Mouse (Mus musculus) ES-E14 (cell line): ENCODE results near the gene Ppm1n. TPM values are rescaled to one million over a fixed set of nuclear protein-coding genes. Genes with fewer than 3 reads are reported as not detected.

Experiments
- DNase-seq: peaks from one replicate; pipeline ENCODE4 v3.0.0-alpha.2; 2013; ENCODE audit warnings: low read depth, low spot score
- H3K27ac ChIP-seq: 2 replicates; pipeline ENCODE4 v1.5.1; 2012; ENCODE audit warnings: low read depth, mild to moderate bottlenecking, low read length, moderate library complexity, mixed read lengths; ENCODE audit not compliant: poor library complexity, insufficient read depth, severe bottlenecking
- H3K36me3 ChIP-seq: 2 replicates; pipeline ENCODE4 v1.6.1; 2012; ENCODE audit warnings: mild to moderate bottlenecking, low read length, moderate library complexity, mixed read lengths; ENCODE audit not compliant: control insufficient read depth, poor library complexity, insufficient read depth, severe bottlenecking
- H3K4me1 ChIP-seq, 2 experiments: fragments of 150-350 bp in 1 of 2; sonication (generic) in 1 of 2; 2 replicates each; pipeline ENCODE4 v1.6.1; 2012; ENCODE audit warnings: low read length in 2 of 2, mild to moderate bottlenecking in 1 of 2, mixed read lengths in 1 of 2; ENCODE audit not compliant: control insufficient read depth in 2 of 2, insufficient read depth in 2 of 2, poor library complexity in 1 of 2
- H3K4me3 ChIP-seq, 2 experiments: fragments of 150-350 bp in 1 of 2; sonication (generic) in 1 of 2; 2 replicates each; pipeline ENCODE4 v1.5.1; 2012; ENCODE audit warnings: low read length in 2 of 2, low read depth in 1 of 2, mild to moderate bottlenecking in 1 of 2, mixed read lengths in 1 of 2; ENCODE audit not compliant: insufficient read depth in 1 of 2, poor library complexity in 1 of 2, severe bottlenecking in 1 of 2
- H3K9ac ChIP-seq: 2 replicates; pipeline ENCODE4 v1.6.1; 2012; ENCODE audit warnings: low read depth, mild to moderate bottlenecking, low read length, mixed read lengths; ENCODE audit not compliant: poor library complexity, insufficient read depth, severe bottlenecking
- H3K9me3 ChIP-seq: fragments of 150-350 bp; sonication (generic); 2 replicates; pipeline ENCODE4 v1.6.1; 2012; ENCODE audit warnings: low read depth, mild to moderate bottlenecking, low read length; ENCODE audit not compliant: control insufficient read depth, insufficient read depth
- CHD2 ChIP-seq: IDR thresholded peaks from 2 replicates; pipeline ENCODE4 v1.6.1; 2014; ENCODE audit warnings: mild to moderate bottlenecking, low read depth, low read length, inconsistent platforms
- HCFC1 ChIP-seq: IDR thresholded peaks from 2 replicates; pipeline ENCODE4 v1.6.1; 2012; ENCODE audit warnings: low read length, inconsistent platforms, borderline replicate concordance; ENCODE audit not compliant: insufficient read depth
- MAFK ChIP-seq: IDR thresholded peaks from 2 replicates; pipeline ENCODE4 v1.6.1; 2014; ENCODE audit warnings: mild to moderate bottlenecking, low read depth, low read length, inconsistent platforms; ENCODE audit not compliant: insufficient read depth
- ZC3H11A ChIP-seq: IDR thresholded peaks from 2 replicates; pipeline ENCODE4 v1.6.1; 2012; ENCODE audit warnings: low read depth, mild to moderate bottlenecking, inconsistent platforms, low read length, borderline replicate concordance
- ZNF384 ChIP-seq: IDR thresholded peaks from 2 replicates; pipeline ENCODE4 v1.6.1; 2012; ENCODE audit warnings: low read depth, low read length, inconsistent platforms
- in situ Hi-C, 2 experiments: fragments of 600-800 bp; cut with MboI; formaldehyde crosslinking; loops; one replicate each; pipeline ENCODE4 v1.15.1; 2025; ENCODE audit warnings: low sequenced_read_pairs in 2 of 2, inconsistent platforms in 1 of 2; ENCODE audit not compliant: unreplicated experiment in 2 of 2
- total RNA-seq: library from RNA; depleted of rRNA; stranded (reverse); fragments of 300-350 nt; gene quantifications from 2 replicates; pipeline ENCODE4 v1.2.3, GENCODE M21; 2012

Ppm1n gene
- total RNA-seq, 1 experiment: 2.9 TPM

GRCm38 (mm10) chr7:19230899-19231298 lies 49.0 kb downstream of the Ppm1n start:
- TF ChIP-seq ZC3H11A (no peak), ZNF384 (no peak), HCFC1 (no peak), MAFK (no peak), CHD2 (no peak)
- Histone ChIP-seq H3K9ac (no peak overlapping the region), H3K4me1 (peaks cover 0 to 5% of the 10 kb centered on the region in 2 experiments; a peak in 1 of 4 replicates), H3K9me3 (no peaks in the 10 kb centered on the region), H3K4me3 (no peak overlapping the region), H3K27ac (no peak overlapping the region), H3K36me3 (peaks cover 2% of the 10 kb centered on the region; the same call in 1 of the 2 replicates)
- DNase-seq: no peak
- in situ Hi-C loops: no loop called here

- no peak overlapping the region for H3K9ac ChIP-seq
- in situ Hi-C loops: no loop called here
- H3K9me3 ChIP-seq: no peaks in the 10 kb centered on the region
- H3K27ac ChIP-seq: no peak overlapping the region
- peaks cover 0 to 7% of the 10 kb centered on the region in 2 experiments; a peak in 2 of 4 replicates for H3K4me1 ChIP-seq
- peaks cover 2% of the 10 kb centered on the region; the same call in 1 of the 2 replicates for H3K36me3 ChIP-seq
- TF ChIP-seq HCFC1 (no peak), ZC3H11A (no peak), MAFK (no peak), CHD2 (no peak), ZNF384 (no peak)
- no peak for DNase-seq
- no peak overlapping the region for H3K4me3 ChIP-seq
Measured at GRCm38 (mm10) chr7:19230041-19230580, 49.8 kb downstream of the Ppm1n start.

GRCm38 (mm10) chr7:19229404-19229803 lies 50.5 kb downstream of the Ppm1n start:
- H3K27ac ChIP-seq: no peak overlapping the region
- H3K36me3 ChIP-seq: peaks cover 2% of the 10 kb centered on the region; the same call in 1 of the 2 replicates
- peak overlapping the region; percentile 91 to 97 for H3K4me3 ChIP-seq
- TF ChIP-seq ZNF384 (no peak), HCFC1 (no peak), CHD2 (no peak), MAFK (no peak), ZC3H11A (no peak)
- no peaks in the 10 kb centered on the region for H3K9me3 ChIP-seq
- peak overlapping the region; percentile 93 for H3K9ac ChIP-seq
- DNase-seq: no peak
- peaks cover 0 to 8% of the 10 kb centered on the region in 2 experiments; a peak in 2 of 4 replicates for H3K4me1 ChIP-seq
- in situ Hi-C loops: no loop called here

- Histone ChIP-seq H3K4me1 (peaks cover 0 to 8% of the 10 kb centered on the region in 2 experiments; a peak in 2 of 4 replicates), H3K36me3 (peaks cover 6% of the 10 kb centered on the region; the same call in 1 of the 2 replicates), H3K4me3 (peak overlapping the region; percentile 91 to 97), H3K9me3 (no peaks in the 10 kb centered on the region), H3K9ac (peak overlapping the region; percentile 93), H3K27ac (0 out of 2 replicates have a peak overlapping the region, but pooled peaks have one; percentile 40)
- DNase-seq: no peak
- no peak for TF ChIP-seq CHD2
- no peak for TF ChIP-seq ZNF384
- TF ChIP-seq HCFC1: no peak
- TF ChIP-seq ZC3H11A: no peak
- no peak for TF ChIP-seq MAFK
- in situ Hi-C loops: no loop called here
Measured at GRCm38 (mm10) chr7:19228793-19229148, 51.1 kb downstream of the Ppm1n start.
